Mouse (Mus musculus) kidney, postnatal 0 days (tissue): ENCODE data around the gene Ccdc6. TPM values are rescaled to one million over a fixed set of nuclear protein-coding genes. Genes with fewer than 3 reads are reported as not detected.

ENCODE experiments used
- ATAC-seq: fragments of 200-750 bp; cut with Nextera tagmentation; replicated peaks from 2 replicates; pipeline ENCODE4 v1.8.0; 2017; ENCODE audit warnings: low read depth, moderate number of reproducible peaks, moderate TSS enrichment, moderate library complexity; ENCODE audit not compliant: low FRiP score
- DNase-seq: peaks from one replicate; pipeline ENCODE4 v3.0.0-alpha.2; 2016; ENCODE audit warnings: low spot score
- H3K27ac ChIP-seq: fragments of 300-500 bp; sonication (generic); 2 replicates; pipeline ENCODE4 v1.5.1; 2014; ENCODE audit warnings: mild to moderate bottlenecking
- H3K27me3 ChIP-seq: fragments of 300-500 bp; sonication (generic); 2 replicates; pipeline ENCODE4 v1.6.1; 2014; ENCODE audit warnings: low read length, mixed read lengths; ENCODE audit not compliant: insufficient read depth
- H3K36me3 ChIP-seq: fragments of 300-500 bp; sonication (generic); 2 replicates; pipeline ENCODE4 v1.6.1; 2014; ENCODE audit warnings: low read length, mixed read lengths; ENCODE audit not compliant: insufficient read depth
- H3K4me1 ChIP-seq: fragments of 300-500 bp; sonication (generic); replicated peaks from 2 replicates; pipeline ENCODE4 v1.6.1; 2014; ENCODE audit warnings: antibody characterized with exemption, low read length, mixed read lengths; ENCODE audit not compliant: insufficient read depth
- H3K4me2 ChIP-seq: fragments of 300-500 bp; sonication (generic); 2 replicates; pipeline ENCODE4 v1.6.1; 2014; ENCODE audit warnings: mild to moderate bottlenecking, low read length, moderate library complexity, mixed read lengths
- H3K4me3 ChIP-seq: fragments of 300-500 bp; sonication (generic); replicated peaks from 2 replicates; pipeline ENCODE4 v1.5.1; 2014; ENCODE audit warnings: low read depth, low read length
- H3K9ac ChIP-seq: fragments of 300-500 bp; sonication (generic); 2 replicates; pipeline ENCODE4 v1.6.1; 2014; ENCODE audit warnings: low read depth, low read length
- H3K9me3 ChIP-seq: fragments of 300-500 bp; sonication (generic); replicated peaks from 2 replicates; pipeline ENCODE4 v1.6.1; 2016; ENCODE audit warnings: low read length, inconsistent platforms, mixed read lengths
- CTCF ChIP-seq: IDR thresholded peaks from 2 replicates; pipeline ENCODE4 v1.5.1; 2016; ENCODE audit warnings: antibody characterized with exemption, low read depth, mild to moderate bottlenecking, moderate library complexity
- WGBS: fragments of 180-500 bp; shearing (Covaris S2); extraction: QIAGEN DNeasy Blood & Tissue Kit; methylation state at CpG from one replicate; pipeline ENCODE4 v1.1.7; 2014; 5-methylcytosine and 5-hydroxymethylcytosine counted together
- polyA plus RNA-seq: library from polyadenylated mRNA; unstranded; fragments of >200 nt; fragmentation: Nextera tagmentation; extraction: Ambion mirVana; gene quantifications from 2 replicates; pipeline ENCODE4 v1.2.1, GENCODE M21; 2015

The Ccdc6 gene
- polyA plus RNA-seq, 1 experiment from 2014 or later = 16.6 TPM

GRCm38 (mm10) chr10:70123454-70123853 is 26.5 kb downstream of the Ccdc6 start:
- H3K4me2 ChIP-seq = no peak overlapping the region
- DNase-seq (no peak), ATAC-seq (no peak)
- H3K27me3 ChIP-seq = no peaks in the 10 kb centered on the region
- no peak overlapping the region for H3K4me3 ChIP-seq
- no peak for TF ChIP-seq CTCF
- H3K27ac ChIP-seq = no peak overlapping the region
- H3K4me1 ChIP-seq = peaks cover 27% of the 10 kb centered on the region
- no peaks in the 10 kb centered on the region for H3K36me3 ChIP-seq
- WGBS = 93% methylated on average over 2 of the region's 2 CpGs
- H3K9ac ChIP-seq = no peak overlapping the region
- no peaks in the 10 kb centered on the region for H3K9me3 ChIP-seq

- Histone ChIP-seq H3K36me3 (no peaks in the 10 kb centered on the region), H3K27me3 (no peaks in the 10 kb centered on the region), H3K9me3 (no peaks in the 10 kb centered on the region), H3K9ac (no peak overlapping the region), H3K27ac (no peak overlapping the region), H3K4me2 (no peak overlapping the region), H3K4me3 (no peak overlapping the region), H3K4me1 (peaks cover 14% of the 10 kb centered on the region; the same call in 1 of the 2 replicates)
- ATAC-seq = no peak
- TF ChIP-seq CTCF = no peak
- WGBS = 56% methylated on average over 7 of the region's 7 CpGs
- DNase-seq = no peak
Observed at GRCm38 (mm10) chr10:70125491-70125890, 28.6 kb downstream of the Ccdc6 start.

- Histone ChIP-seq H3K4me3 (no peak overlapping the region), H3K9ac (no peak overlapping the region), H3K36me3 (no peaks in the 10 kb centered on the region), H3K27ac (no peak overlapping the region), H3K4me2 (no peak overlapping the region), H3K27me3 (no peaks in the 10 kb centered on the region), H3K9me3 (no peaks in the 10 kb centered on the region), H3K4me1 (peaks cover 9% of the 10 kb centered on the region; the same call in 1 of the 2 replicates)
- ATAC-seq (no peak), DNase-seq (no peak)
- TF ChIP-seq CTCF = no peak
- 58% methylated on average over 8 of the region's 8 CpGs for WGBS
Observed at GRCm38 (mm10) chr10:70127273-70127672, 30.4 kb downstream of the Ccdc6 start.

GRCm38 (mm10) chr10:70128408-70128807 is 31.5 kb downstream of the Ccdc6 start:
- Histone ChIP-seq H3K27me3 (no peaks in the 10 kb centered on the region), H3K9ac (no peak overlapping the region), H3K9me3 (no peaks in the 10 kb centered on the region), H3K27ac (no peak overlapping the region), H3K4me1 (peaks cover 9% of the 10 kb centered on the region; the same call in 1 of the 2 replicates), H3K4me2 (no peak overlapping the region), H3K36me3 (no peaks in the 10 kb centered on the region), H3K4me3 (no peak overlapping the region)
- TF ChIP-seq CTCF = no peak
- ATAC-seq (no peak), DNase-seq (no peak)
- 91% methylated on average over 8 of the region's 8 CpGs for WGBS

- TF ChIP-seq CTCF = no peak
- Histone ChIP-seq H3K9ac (no peak overlapping the region), H3K36me3 (no peaks in the 10 kb centered on the region), H3K4me2 (no peak overlapping the region), H3K27ac (no peak overlapping the region), H3K4me3 (no peak overlapping the region), H3K9me3 (no peaks in the 10 kb centered on the region), H3K27me3 (no peaks in the 10 kb centered on the region), H3K4me1 (no peaks in the 10 kb centered on the region; the same call in 1 of the 2 replicates)
- DNase-seq (no peak), ATAC-seq (no peak)
- WGBS = 48% methylated on average over 5 of the region's 5 CpGs
Observed at GRCm38 (mm10) chr10:70132087-70132560, 35.2 kb downstream of the Ccdc6 start.

- H3K36me3 ChIP-seq = no peaks in the 10 kb centered on the region
- H3K27ac ChIP-seq = no peak overlapping the region
- H3K9me3 ChIP-seq = no peaks in the 10 kb centered on the region
- no peaks in the 10 kb centered on the region for H3K4me1 ChIP-seq
- H3K4me3 ChIP-seq = no peak overlapping the region
- H3K4me2 ChIP-seq = no peak overlapping the region
- no peak for DNase-seq
- no peaks in the 10 kb centered on the region for H3K27me3 ChIP-seq
- 47% methylated on average over 6 of the region's 6 CpGs for WGBS
- no peak for TF ChIP-seq CTCF
- no peak for ATAC-seq
- H3K9ac ChIP-seq = no peak overlapping the region
Observed at GRCm38 (mm10) chr10:70132714-70133113, 35.8 kb downstream of the Ccdc6 start.

GRCm38 (mm10) chr10:70133188-70133587 is 36.3 kb downstream of the Ccdc6 start:
- Histone ChIP-seq H3K9ac (no peak overlapping the region), H3K4me2 (no peak overlapping the region), H3K27me3 (no peaks in the 10 kb centered on the region), H3K36me3 (no peaks in the 10 kb centered on the region), H3K9me3 (no peaks in the 10 kb centered on the region), H3K27ac (no peak overlapping the region), H3K4me1 (no peaks in the 10 kb centered on the region), H3K4me3 (no peak overlapping the region)
- TF ChIP-seq CTCF = no peak
- 35% methylated on average over 6 of the region's 6 CpGs for WGBS
- DNase-seq (no peak), ATAC-seq (no peak)
